Mouse (Mus musculus) myocyte (in vitro differentiated cells): ENCODE results near the gene 4921509C19Rik. TPM values are rescaled to one million over a fixed set of nuclear protein-coding genes. Genes with fewer than 3 reads are reported as not detected.
"Not testable (repeated sequence)": the region's sequence is repeated elsewhere in the genome, so short reads cannot be mapped to it uniquely, and the experiment has no call there.

ENCODE experiments used
- H3K27me3 ChIP-seq: one replicate; pipeline ENCODE4 v1.6.1; 2011; ENCODE audit not compliant: control insufficient read depth, insufficient read depth, insufficient read length
- H3K36me3 ChIP-seq: one replicate; pipeline ENCODE4 v1.6.1; 2011; ENCODE audit not compliant: control insufficient read depth, insufficient read depth
- H3K4me2 ChIP-seq: one replicate; pipeline ENCODE4 v1.6.1; 2011; ENCODE audit warnings: low read depth, control low read depth
- H3K4me3 ChIP-seq: one replicate; pipeline ENCODE4 v1.5.1; 2011; ENCODE audit warnings: mild to moderate bottlenecking, control low read depth, moderate library complexity
- H3K79me2 ChIP-seq: one replicate; pipeline ENCODE4 v1.6.1; 2011; ENCODE audit not compliant: control insufficient read depth, insufficient read depth
- H3ac ChIP-seq: one replicate; pipeline ENCODE4 v1.6.1; 2011; ENCODE audit not compliant: control insufficient read depth, insufficient read length
- CEBPB ChIP-seq: IDR thresholded peaks from 2 replicates; pipeline ENCODE4 v1.6.1; 2011; ENCODE audit warnings: mild to moderate bottlenecking, moderate library complexity; ENCODE audit not compliant: poor library complexity, insufficient read depth, severe bottlenecking
- E2F4 ChIP-seq: IDR thresholded peaks from one replicate; pipeline ENCODE4 v1.6.1; 2011; ENCODE audit warnings: mild to moderate bottlenecking, control low read depth, moderate library complexity; ENCODE audit not compliant: insufficient read depth
- MAX ChIP-seq: IDR thresholded peaks from one replicate; pipeline ENCODE4 v1.6.1; 2011; ENCODE audit warnings: low read depth, mild to moderate bottlenecking, control low read depth
- MYOD1 ChIP-seq, 3 experiments: IDR thresholded peaks; one replicate each; pipeline ENCODE4 v1.6.1; 2011; ENCODE audit warnings: control low read depth in 2 of 3, low read depth in 2 of 3, mild to moderate bottlenecking in 2 of 3, moderate library complexity in 1 of 3; ENCODE audit not compliant: insufficient read length in 2 of 3, control insufficient read depth in 1 of 3
- MYOG ChIP-seq, 3 experiments: IDR thresholded peaks; one replicate each; pipeline ENCODE4 v1.6.1; 2011; ENCODE audit warnings: control low read depth in 2 of 3, low read depth in 2 of 3, mild to moderate bottlenecking in 2 of 3; ENCODE audit not compliant: insufficient read length in 2 of 3, control insufficient read depth in 1 of 3, insufficient read depth in 1 of 3
- POLR2A ChIP-seq: IDR thresholded peaks from one replicate; pipeline ENCODE4 v1.6.1; 2011; ENCODE audit warnings: low read depth, mild to moderate bottlenecking, control low read depth, moderate library complexity; ENCODE audit not compliant: insufficient read length
- POLR2AphosphoS2 ChIP-seq: IDR thresholded peaks from one replicate; pipeline ENCODE4 v1.6.1; 2011; ENCODE audit warnings: low read depth, control low read depth; ENCODE audit not compliant: insufficient read length
- REST ChIP-seq: IDR thresholded peaks from one replicate; pipeline ENCODE4 v1.6.1; 2011; ENCODE audit warnings: mild to moderate bottlenecking, control low read depth, moderate library complexity; ENCODE audit not compliant: insufficient read depth, insufficient read length
- SRF ChIP-seq: IDR thresholded peaks from one replicate; pipeline ENCODE4 v1.6.1; 2011; ENCODE audit warnings: low read depth; ENCODE audit not compliant: control insufficient read depth, insufficient read length
- TCF12 ChIP-seq: IDR thresholded peaks from one replicate; pipeline ENCODE4 v1.6.1; 2011; ENCODE audit warnings: mild to moderate bottlenecking, control low read depth; ENCODE audit not compliant: poor library complexity, insufficient read depth, severe bottlenecking
- TCF3 ChIP-seq: IDR thresholded peaks from one replicate; pipeline ENCODE4 v1.6.1; 2011; ENCODE audit warnings: low read depth, control low read depth; ENCODE audit not compliant: insufficient read length
- USF1 ChIP-seq: IDR thresholded peaks from one replicate; pipeline ENCODE4 v1.6.1; 2011; ENCODE audit warnings: low read depth, mild to moderate bottlenecking, control low read depth, moderate library complexity
- polyA plus RNA-seq: library from polyadenylated mRNA; unstranded; fragments of >200 nt; fragmentation: generic; extraction: Trizol; gene quantifications from one replicate; pipeline ENCODE4 v1.2.1, GENCODE M21; 2012; ENCODE audit warnings: missing spikeins

The 4921509C19Rik gene
- not detected for polyA plus RNA-seq

- not testable (repeated sequence) for H3K36me3 ChIP-seq, H3K4me2 ChIP-seq, H3K79me2 ChIP-seq, H3ac ChIP-seq, H3K4me3 ChIP-seq, H3K27me3 ChIP-seq
Observed at GRCm38 (mm10) chr2:151476053-151476452, at the start of gene 4921509C19Rik. 4921509C19Rik (minus strand) TSS chr2:151476153.

- Histone ChIP-seq H3K36me3 (no peaks in the 10 kb centered on the region), H3K27me3 (no peaks in the 10 kb centered on the region), H3ac (no peak overlapping the region), H3K79me2 (no peaks in the 10 kb centered on the region), H3K4me3 (no peak overlapping the region), H3K4me2 (no peak overlapping the region)
- no peak for TF ChIP-seq CEBPB
- TF ChIP-seq SRF, result no peak
- no peak for TF ChIP-seq REST
Observed at GRCm38 (mm10) chr2:151525520-151525919, 49.6 kb upstream of the 4921509C19Rik start.

- H3K4me2 ChIP-seq, result no peak overlapping the region
- no peaks in the 10 kb centered on the region for H3K27me3 ChIP-seq
- no peaks in the 10 kb centered on the region for H3K79me2 ChIP-seq
- H3ac ChIP-seq, result no peak overlapping the region
- H3K4me3 ChIP-seq, result no peak overlapping the region
- TF ChIP-seq REST (no peak), USF1 (no peak), POLR2AphosphoS2 (no peak), E2F4 (no peak), POLR2A (no peak), MAX (no peak), CEBPB (no peak), MYOG (IDR thresholded peaks at IDR 0.05; ENCODE audit: control insufficient read depth in 1 of 3, insufficient read depth in 1 of 3, insufficient read length in 2 of 3, low read depth in 2 of 3) (no peak), TCF12 (no peak), TCF3 (no peak), SRF (no peak), MYOD1 (IDR thresholded peaks at IDR 0.05; ENCODE audit: control insufficient read depth in 1 of 3, insufficient read length in 2 of 3, low read depth in 2 of 3) (no peak)
- peaks cover 6% of the 10 kb centered on the region for H3K36me3 ChIP-seq
Observed at GRCm38 (mm10) chr2:151524324-151525041, 48.5 kb upstream of the 4921509C19Rik start.

- TF ChIP-seq REST, result no peak
- TF ChIP-seq MYOD1 (IDR thresholded peaks at IDR 0.05; ENCODE audit: control insufficient read depth in 1 of 3, insufficient read length in 2 of 3, low read depth in 2 of 3), result no peak
- TF ChIP-seq E2F4, result no peak
- no peak for TF ChIP-seq POLR2AphosphoS2
- TF ChIP-seq SRF, result no peak
- no peak for TF ChIP-seq MYOG (IDR thresholded peaks at IDR 0.05; ENCODE audit: control insufficient read depth in 1 of 3, insufficient read depth in 1 of 3, insufficient read length in 2 of 3, low read depth in 2 of 3)
- TF ChIP-seq TCF12, result no peak
- no peaks in the 10 kb centered on the region for H3K27me3 ChIP-seq
- H3K4me2 ChIP-seq, result no peak overlapping the region
- H3K36me3 ChIP-seq, result peaks cover 19% of the 10 kb centered on the region
- H3ac ChIP-seq, result no peak overlapping the region
- H3K4me3 ChIP-seq, result no peak overlapping the region
- H3K79me2 ChIP-seq, result no peaks in the 10 kb centered on the region
Observed at GRCm38 (mm10) chr2:151519000-151519399, 43.0 kb upstream of the 4921509C19Rik start.

- Histone ChIP-seq H3K4me3 (no peak overlapping the region), H3ac (no peak overlapping the region), H3K79me2 (no peaks in the 10 kb centered on the region), H3K27me3 (no peaks in the 10 kb centered on the region), H3K4me2 (no peak overlapping the region), H3K36me3 (peaks cover 43% of the 10 kb centered on the region)
- TF ChIP-seq REST, result no peak
- TF ChIP-seq TCF3, result no peak
- no peak for TF ChIP-seq MYOD1 (IDR thresholded peaks at IDR 0.05; ENCODE audit: control insufficient read depth in 1 of 3, insufficient read length in 2 of 3, low read depth in 2 of 3)
- no peak for TF ChIP-seq POLR2A
- no peak for TF ChIP-seq MAX
Observed at GRCm38 (mm10) chr2:151513525-151514285, 37.8 kb upstream of the 4921509C19Rik start.
